Mouse (Mus musculus): ENCODE data around the gene Rassf2. TPM values are rescaled to one million over a fixed set of nuclear protein-coding genes. Genes with fewer than 3 reads are reported as not detected.
A peak's percentile ranks its signal among the peaks of the same experiment; 100 is the strongest.

Rassf2 gene
- polyA plus RNA-seq, 1 experiment from 2014 or later, result 3.0 TPM

GRCm38 (mm10) chr2:132020991-132021541 lies 9.0 kb downstream of the Rassf2 start:
- Histone ChIP-seq H3K4me1 (ENCODE audit: insufficient read depth) (peaks cover 35% of the 10 kb centered on the region), H3K4me3 (ENCODE audit: low read depth, low read length) (peak overlapping the region; percentile 24), H3K36me3 (replicated peaks; ENCODE audit: insufficient read depth, low read length) (no peaks in the 10 kb centered on the region), H3K4me2 (ENCODE audit: low read depth, low read length) (peak overlapping the region; percentile 39), H3K27ac (ENCODE audit: low read depth) (peak overlapping the region; percentile 73), H3K9me3 (ENCODE audit: low read length) (no peaks in the 10 kb centered on the region), H3K27me3 (ENCODE audit: insufficient read depth, low read length) (no peaks in the 10 kb centered on the region), H3K9ac (replicated peaks) (peak overlapping the region; percentile 22)
- TF ChIP-seq EP300 (IDR thresholded peaks at IDR 0.05; ENCODE audit: low read depth), result no peak
- no peak for TF ChIP-seq CTCF (IDR thresholded peaks at IDR 0.05; ENCODE audit: low read depth)
- peak; percentile 53 for DNase-seq
- ATAC-seq, result peak; percentile 62
- WGBS (ENCODE audit: insufficient replicate concordance), result 23% methylated on average over 5 of the region's 5 CpGs

- Histone ChIP-seq H3K27ac (ENCODE audit: low read depth) (peak overlapping the region; percentile 73), H3K27me3 (ENCODE audit: insufficient read depth, low read length) (no peaks in the 10 kb centered on the region), H3K4me3 (ENCODE audit: low read depth, low read length) (peak overlapping the region; percentile 24), H3K36me3 (replicated peaks; ENCODE audit: insufficient read depth, low read length) (no peaks in the 10 kb centered on the region), H3K4me1 (ENCODE audit: insufficient read depth) (peaks cover 35% of the 10 kb centered on the region), H3K9ac (replicated peaks) (peak overlapping the region; percentile 22), H3K9me3 (ENCODE audit: low read length) (no peaks in the 10 kb centered on the region), H3K4me2 (ENCODE audit: low read depth, low read length) (peak overlapping the region; percentile 39)
- 47% methylated on average over 7 of the region's 7 CpGs for WGBS (ENCODE audit: insufficient replicate concordance)
- ATAC-seq, result no peak
- no peak for TF ChIP-seq EP300 (IDR thresholded peaks at IDR 0.05; ENCODE audit: low read depth)
- no peak for TF ChIP-seq CTCF (IDR thresholded peaks at IDR 0.05; ENCODE audit: low read depth)
- DNase-seq, result no peak
Measured at GRCm38 (mm10) chr2:132020420-132020819, 9.6 kb downstream of the Rassf2 start.

GRCm38 (mm10) chr2:132019372-132019811 lies 10.7 kb downstream of the Rassf2 start:
- WGBS (ENCODE audit: insufficient replicate concordance), result 20% methylated on average over 3 of the region's 3 CpGs

GRCm38 (mm10) chr2:132018156-132018555 lies 11.9 kb downstream of the Rassf2 start:
- TF ChIP-seq CTCF (IDR thresholded peaks at IDR 0.05; ENCODE audit: low read depth) (no peak), EP300 (IDR thresholded peaks at IDR 0.05; ENCODE audit: low read depth) (no peak)
- ATAC-seq, result no peak
- Histone ChIP-seq H3K9me3 (ENCODE audit: low read length) (no peaks in the 10 kb centered on the region), H3K27me3 (ENCODE audit: insufficient read depth, low read length) (no peaks in the 10 kb centered on the region), H3K27ac (ENCODE audit: low read depth) (peak overlapping the region; percentile 73), H3K36me3 (replicated peaks; ENCODE audit: insufficient read depth, low read length) (no peaks in the 10 kb centered on the region), H3K9ac (replicated peaks) (0 out of 2 replicates have a peak overlapping the region, but pooled peaks have one; percentile 30), H3K4me3 (ENCODE audit: low read depth, low read length) (no peak overlapping the region), H3K4me1 (ENCODE audit: insufficient read depth) (peaks cover 31% of the 10 kb centered on the region), H3K4me2 (ENCODE audit: low read depth, low read length) (peak overlapping the region; percentile 39)
- WGBS (ENCODE audit: insufficient replicate concordance), result 34% methylated on average over 4 of the region's 4 CpGs
- DNase-seq, result no peak

More at GRCm38 (mm10) chr2:132019372-132019811, 10.7 kb downstream of the Rassf2 start:
- peak overlapping the region; percentile 23; the same call in 1 of the 2 replicates for H3K4me3 ChIP-seq (ENCODE audit: low read depth, low read length)
- no peak for TF ChIP-seq EP300 (IDR thresholded peaks at IDR 0.05; ENCODE audit: low read depth)
- no peak for TF ChIP-seq CTCF (IDR thresholded peaks at IDR 0.05; ENCODE audit: low read depth)
- H3K27me3 ChIP-seq (ENCODE audit: insufficient read depth, low read length), result no peaks in the 10 kb centered on the region
- H3K27ac ChIP-seq (ENCODE audit: low read depth), result peak overlapping the region; percentile 73
- H3K4me1 ChIP-seq (ENCODE audit: insufficient read depth), result peaks cover 31% of the 10 kb centered on the region
- H3K9ac ChIP-seq (replicated peaks), result no peak overlapping the region; the same call in 1 of the 2 replicates
- H3K4me2 ChIP-seq (ENCODE audit: low read depth, low read length), result peak overlapping the region; percentile 39
- ATAC-seq (peak; percentile 49), DNase-seq (peak; percentile 55)
- no peaks in the 10 kb centered on the region for H3K9me3 ChIP-seq (ENCODE audit: low read length)
- H3K36me3 ChIP-seq (replicated peaks; ENCODE audit: insufficient read depth, low read length), result no peaks in the 10 kb centered on the region

GRCm38 (mm10) chr2:132017611-132018010 lies 12.4 kb downstream of the Rassf2 start:
- DNase-seq (no peak), ATAC-seq (no peak)
- Histone ChIP-seq H3K4me3 (ENCODE audit: low read depth, low read length) (no peak overlapping the region), H3K27me3 (ENCODE audit: insufficient read depth, low read length) (no peaks in the 10 kb centered on the region), H3K36me3 (replicated peaks; ENCODE audit: insufficient read depth, low read length) (no peaks in the 10 kb centered on the region), H3K9ac (replicated peaks) (no peak overlapping the region), H3K9me3 (ENCODE audit: low read length) (no peaks in the 10 kb centered on the region), H3K4me1 (ENCODE audit: insufficient read depth) (peaks cover 27% of the 10 kb centered on the region), H3K4me2 (ENCODE audit: low read depth, low read length) (peak overlapping the region; percentile 39; the same call in 1 of the 2 replicates), H3K27ac (ENCODE audit: low read depth) (no peak overlapping the region)
- no peak for TF ChIP-seq CTCF (IDR thresholded peaks at IDR 0.05; ENCODE audit: low read depth)
- WGBS (ENCODE audit: insufficient replicate concordance), result 28% methylated on average over 7 of the region's 7 CpGs

- no peak overlapping the region for H3K27ac ChIP-seq (ENCODE audit: low read depth)
- TF ChIP-seq EP300 (IDR thresholded peaks at IDR 0.05; ENCODE audit: low read depth) (no peak), CTCF (IDR thresholded peaks at IDR 0.05; ENCODE audit: low read depth) (no peak)
- no peak for DNase-seq
- WGBS (ENCODE audit: insufficient replicate concordance), result 92% methylated on average over 1 of the region's 1 CpGs
- no peaks in the 10 kb centered on the region for H3K27me3 ChIP-seq (ENCODE audit: insufficient read depth, low read length)
- no peak overlapping the region for H3K9ac ChIP-seq (replicated peaks)
- H3K4me1 ChIP-seq (ENCODE audit: insufficient read depth), result peaks cover 14% of the 10 kb centered on the region
- no peak for ATAC-seq
- no peak overlapping the region for H3K4me3 ChIP-seq (ENCODE audit: low read depth, low read length)
- no peak overlapping the region for H3K4me2 ChIP-seq (ENCODE audit: low read depth, low read length)
- no peaks in the 10 kb centered on the region; the same call in 1 of the 2 replicates for H3K36me3 ChIP-seq (replicated peaks; ENCODE audit: insufficient read depth, low read length)
- H3K9me3 ChIP-seq (ENCODE audit: low read length), result no peaks in the 10 kb centered on the region
Measured at GRCm38 (mm10) chr2:132016034-132016433, 14.0 kb downstream of the Rassf2 start.
